Mouse (Mus musculus): ENCODE results near the gene Camkv.

Gene Camkv

DNA sequence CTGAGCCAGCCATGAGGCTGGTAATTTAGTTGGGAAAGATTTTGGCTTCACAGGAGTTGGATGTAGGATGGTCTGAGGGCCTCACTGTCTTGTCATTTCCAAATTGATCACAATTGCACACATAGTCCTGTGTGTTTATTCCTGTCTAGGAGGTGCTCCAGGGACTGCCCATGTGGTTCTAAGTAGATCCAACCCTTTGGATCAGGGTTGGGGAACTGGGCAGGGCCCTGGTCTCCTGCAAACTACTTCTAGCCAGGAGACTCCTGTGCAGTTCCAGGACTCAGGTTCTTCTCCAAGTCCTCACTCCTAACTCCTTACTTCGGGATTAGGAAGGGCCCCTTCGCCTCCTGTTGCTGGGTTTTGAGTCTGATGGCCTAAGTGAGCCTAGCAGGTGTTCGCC is at the start of gene Camkv:
Camkv (plus strand) TSS at position 301 of the 400 bp plus-strand sequence.
- no peak for DNase-seq

DNA sequence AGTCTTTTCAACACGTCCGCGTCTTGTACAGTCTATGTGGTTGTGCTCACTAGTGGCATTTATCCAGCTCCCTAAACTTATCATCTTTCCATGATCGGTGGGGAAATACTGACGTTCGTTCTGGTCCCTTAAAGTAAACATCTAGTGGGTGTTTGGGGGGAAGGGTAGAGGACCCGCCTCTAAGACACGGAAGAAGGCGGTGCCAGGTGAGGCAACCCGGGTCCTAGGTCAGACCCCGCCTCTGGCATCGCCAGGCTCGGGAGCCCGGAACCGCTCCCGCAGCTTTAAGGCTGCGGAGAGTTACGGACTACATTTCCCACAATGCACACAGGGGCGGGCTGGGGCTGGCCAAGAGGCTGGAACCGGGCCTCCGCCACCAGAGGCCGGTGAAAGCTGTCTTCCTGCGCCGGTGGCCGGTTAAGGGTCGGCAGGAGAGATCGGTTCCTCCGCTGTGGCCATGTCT is 47.6 kb upstream of the Camkv start, which contains the start of gene Mon1a:
Mon1a (plus strand) TSS at position 348 of the 463 bp plus-strand sequence.
- DNase-seq, result peak; percentile 90

DNA sequence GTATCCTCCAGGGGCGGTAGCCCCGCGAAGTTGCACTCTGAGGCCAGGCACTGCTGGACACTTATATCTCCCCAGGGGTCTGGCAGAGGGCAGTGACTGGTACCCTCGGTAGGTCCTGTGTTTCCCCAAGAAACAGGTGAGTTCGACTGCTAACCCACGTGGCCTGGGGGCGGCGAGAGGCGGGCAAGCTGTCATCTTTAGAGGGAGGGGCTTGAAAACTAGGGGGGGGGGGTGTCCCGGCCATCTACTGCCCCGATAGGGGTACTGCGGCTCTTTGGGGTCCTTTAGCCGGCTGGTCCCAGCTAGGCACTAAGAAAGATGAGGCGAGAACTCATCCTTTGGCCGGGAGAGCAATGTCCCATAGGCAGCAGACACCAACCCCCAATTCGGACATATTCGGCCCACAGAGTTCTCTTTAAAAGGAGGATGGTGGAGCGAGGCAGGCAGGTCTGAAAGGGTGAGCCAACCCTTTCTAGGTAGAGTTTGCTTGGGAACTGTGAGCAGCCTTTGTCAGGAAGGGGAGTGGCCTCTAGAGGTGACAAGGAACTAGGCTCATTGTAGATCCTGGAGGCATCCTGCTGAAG is 47.1 kb upstream of the Camkv start:
- DNase-seq, result no peak

DNA sequence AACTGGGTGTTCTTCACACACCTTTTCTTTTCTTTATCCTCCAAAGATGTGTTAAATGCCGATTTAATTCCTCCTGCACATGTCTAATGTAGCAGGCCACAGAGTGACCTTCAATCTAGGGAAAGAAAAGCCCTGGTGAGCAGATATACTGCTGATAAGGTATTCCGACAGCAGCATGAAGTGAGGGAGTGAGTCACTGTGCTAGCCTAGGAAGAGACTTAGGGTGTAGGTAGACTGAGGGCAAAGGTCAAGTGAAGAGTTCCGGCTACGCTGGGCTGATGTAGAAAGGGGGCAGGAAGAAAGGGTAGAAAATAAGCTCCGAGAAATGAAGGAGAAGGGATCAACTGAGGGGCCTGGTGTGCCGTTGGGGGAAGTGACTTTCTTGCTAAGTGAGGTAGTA is 45.2 kb upstream of the Camkv start:
- no peak for DNase-seq

DNA sequence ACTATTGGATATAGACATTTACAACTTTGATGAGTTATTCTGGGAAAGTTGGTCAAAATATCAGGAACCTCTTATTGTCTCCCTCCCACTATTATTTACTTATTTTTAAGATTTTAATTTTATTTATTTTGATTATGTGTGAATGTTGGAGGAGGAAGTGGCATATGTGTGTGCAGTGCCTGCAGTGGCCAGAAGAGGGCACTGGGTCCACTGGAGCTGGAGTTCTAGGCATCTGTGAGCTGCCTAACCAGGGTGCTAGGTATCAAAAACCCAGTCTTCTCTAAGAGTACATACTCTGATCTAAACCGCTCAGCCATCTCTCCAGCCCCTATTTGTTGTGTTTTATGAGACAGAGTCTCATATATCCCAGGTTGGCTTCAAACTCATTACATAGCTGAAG is 44.5 kb upstream of the Camkv start:
- DNase-seq, result no peak

GRCm38 (mm10) chr9:107898563-107898962 is 36.9 kb upstream of the Camkv start:
- DNase-seq, result no peak

- no peak for DNase-seq
Observed at GRCm38 (mm10) chr9:107899855-107900254, 35.6 kb upstream of the Camkv start.

DNA sequence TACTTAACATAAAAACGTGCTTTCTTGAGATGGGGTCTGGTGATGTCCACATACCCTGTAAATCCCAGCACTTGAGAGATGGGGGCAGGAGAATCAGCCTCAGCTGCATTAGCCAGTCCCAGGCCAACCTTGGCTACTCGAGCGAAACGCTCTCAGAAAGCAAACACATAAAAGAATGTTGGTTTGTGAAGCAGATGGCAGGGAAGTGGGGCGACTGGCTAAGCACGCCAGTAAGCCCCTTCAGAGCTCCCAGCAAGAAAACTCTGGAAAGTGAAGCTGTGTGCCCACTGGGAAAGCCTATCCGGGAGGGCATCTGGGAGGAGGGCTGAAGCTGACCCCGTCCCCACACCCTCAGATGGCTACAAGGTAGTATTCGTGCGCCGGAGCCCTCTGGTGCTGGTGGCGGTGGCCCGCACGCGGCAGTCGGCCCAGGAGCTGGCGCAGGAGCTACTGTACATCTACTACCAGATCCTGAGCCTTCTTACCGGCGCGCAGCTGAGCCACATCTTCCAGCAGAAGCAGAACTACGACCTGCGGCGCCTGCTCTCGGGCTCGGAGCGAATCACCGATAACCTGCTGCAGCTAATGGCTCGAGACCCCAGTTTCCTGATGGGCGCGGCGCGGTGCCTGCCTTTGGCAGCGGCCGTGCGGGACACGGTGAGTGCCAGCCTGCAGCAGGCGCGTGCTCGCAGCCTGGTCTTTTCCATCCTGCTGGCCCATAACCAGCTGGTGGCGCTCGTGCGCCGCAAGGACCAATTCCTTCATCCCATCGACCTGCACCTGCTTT is 34.4 kb upstream of the Camkv start:
- DNase-seq, result peak; percentile 88

DNA sequence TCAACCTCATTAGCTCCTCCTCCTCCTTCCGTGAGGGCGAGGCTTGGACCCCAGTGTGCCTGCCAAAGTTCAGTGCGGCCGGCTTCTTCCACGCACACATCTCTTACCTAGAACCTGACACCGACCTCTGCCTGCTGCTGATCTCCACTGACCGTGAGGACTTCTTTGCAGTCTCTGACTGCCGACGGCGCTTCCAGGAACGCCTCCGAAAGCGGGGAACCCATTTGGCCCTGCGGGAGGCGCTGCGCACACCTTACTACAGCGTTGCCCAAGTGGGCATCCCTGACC is 33.9 kb upstream of the Camkv start:
- DNase-seq, result no peak

DNA sequence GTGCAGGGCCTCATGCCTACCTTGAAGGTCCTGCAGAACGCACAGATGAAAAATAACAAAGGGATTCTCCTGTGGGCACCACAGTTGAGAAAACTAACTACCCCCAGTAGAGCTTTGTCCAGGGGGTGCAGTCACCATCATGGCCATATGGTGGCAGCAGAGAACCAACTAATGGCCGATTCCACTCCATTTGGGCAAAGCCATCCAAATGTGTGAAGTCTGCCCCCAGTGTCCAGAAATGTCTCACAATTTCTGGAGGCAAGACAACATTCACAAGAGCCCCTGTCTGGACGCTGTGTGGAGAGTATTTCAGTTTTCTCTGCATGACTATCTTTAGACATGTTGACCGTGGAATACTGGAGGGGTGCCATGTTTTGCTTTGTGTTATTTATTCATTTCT is 30.7 kb upstream of the Camkv start:
- DNase-seq, result peak; percentile 92

- peak; percentile 52 for DNase-seq
Observed at GRCm38 (mm10) chr9:107906252-107906966, 29.1 kb upstream of the Camkv start, which contains the start of gene Mst1r. Gene Mst1r, plus strand, starts transcription at chr9:107906873.

DNA sequence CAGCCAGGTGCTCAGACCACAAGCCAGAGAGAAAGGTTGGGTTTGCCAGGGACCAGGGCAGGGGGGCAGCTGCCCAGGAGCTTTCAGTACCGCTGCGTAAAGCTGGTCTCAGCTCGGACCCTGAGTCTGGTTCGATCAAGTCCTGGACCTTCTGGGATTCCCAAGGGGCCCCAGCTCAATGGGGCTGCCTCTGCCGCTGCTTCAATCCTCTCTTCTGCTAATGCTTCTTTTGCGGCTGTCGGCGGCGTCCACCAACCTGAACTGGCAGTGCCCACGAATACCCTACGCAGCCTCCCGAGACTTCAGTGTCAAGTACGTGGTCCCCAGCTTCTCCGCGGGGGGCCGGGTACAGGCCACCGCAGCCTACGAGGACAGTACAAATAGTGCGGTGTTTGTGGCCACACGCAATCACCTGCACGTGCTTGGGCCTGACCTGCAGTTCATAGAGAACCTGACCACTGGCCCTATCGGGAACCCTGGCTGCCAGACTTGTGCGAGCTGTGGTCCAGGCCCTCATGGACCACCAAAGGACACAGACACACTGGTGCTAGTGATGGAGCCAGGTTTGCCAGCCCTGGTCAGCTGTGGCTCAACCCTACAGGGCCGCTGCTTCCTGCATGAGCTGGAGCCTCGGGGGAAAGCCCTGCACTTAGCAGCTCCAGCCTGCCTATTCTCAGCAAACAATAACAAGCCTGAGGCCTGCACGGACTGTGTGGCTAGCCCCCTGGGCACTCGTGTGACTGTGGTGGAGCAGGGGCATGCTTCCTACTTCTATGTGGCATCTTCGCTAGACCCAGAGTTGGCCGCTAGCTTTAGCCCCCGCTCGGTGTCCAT is 28.3 kb upstream of the Camkv start:
- no peak for DNase-seq

- DNase-seq, result no peak
Observed at GRCm38 (mm10) chr9:107907801-107908120, 27.7 kb upstream of the Camkv start.

- DNase-seq, result no peak
Observed at GRCm38 (mm10) chr9:107908410-107909158, 26.9 kb upstream of the Camkv start.

DNA sequence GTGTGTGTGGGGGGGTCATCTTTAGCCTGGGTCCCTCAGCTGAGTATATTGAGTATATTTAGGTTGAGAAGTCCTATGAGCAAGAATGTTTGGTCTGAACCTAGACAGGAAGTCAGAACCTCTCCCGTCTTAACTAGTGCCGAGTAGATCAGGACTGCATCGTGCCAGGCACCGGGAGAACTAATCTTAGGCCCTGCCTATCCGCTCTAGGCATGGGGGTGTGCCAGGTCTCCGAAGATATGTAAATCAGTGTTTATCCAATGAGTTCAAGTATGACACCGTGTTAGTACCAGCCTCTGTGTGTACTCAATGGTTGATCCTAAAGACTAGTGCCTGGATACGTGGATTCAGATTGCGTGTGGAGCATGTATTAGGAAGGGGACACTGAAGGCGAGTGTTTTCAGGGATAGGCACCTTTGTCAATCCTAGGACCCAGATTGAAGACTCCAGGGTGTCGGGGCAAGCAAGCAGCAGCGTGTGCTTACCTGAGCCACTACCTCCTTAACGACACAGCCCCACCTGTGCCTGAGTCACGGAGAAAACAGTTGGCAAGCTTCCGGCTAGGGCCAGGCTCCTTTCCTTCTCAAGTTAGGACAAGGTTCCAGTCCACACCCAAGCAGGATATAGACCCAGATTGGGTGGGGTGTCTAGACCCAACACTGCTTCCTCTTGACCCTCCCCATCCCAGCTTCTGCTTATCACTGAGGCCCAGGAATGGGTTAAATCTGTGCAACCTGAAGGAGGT is 25.3 kb upstream of the Camkv start:
- DNase-seq, result no peak

DNA sequence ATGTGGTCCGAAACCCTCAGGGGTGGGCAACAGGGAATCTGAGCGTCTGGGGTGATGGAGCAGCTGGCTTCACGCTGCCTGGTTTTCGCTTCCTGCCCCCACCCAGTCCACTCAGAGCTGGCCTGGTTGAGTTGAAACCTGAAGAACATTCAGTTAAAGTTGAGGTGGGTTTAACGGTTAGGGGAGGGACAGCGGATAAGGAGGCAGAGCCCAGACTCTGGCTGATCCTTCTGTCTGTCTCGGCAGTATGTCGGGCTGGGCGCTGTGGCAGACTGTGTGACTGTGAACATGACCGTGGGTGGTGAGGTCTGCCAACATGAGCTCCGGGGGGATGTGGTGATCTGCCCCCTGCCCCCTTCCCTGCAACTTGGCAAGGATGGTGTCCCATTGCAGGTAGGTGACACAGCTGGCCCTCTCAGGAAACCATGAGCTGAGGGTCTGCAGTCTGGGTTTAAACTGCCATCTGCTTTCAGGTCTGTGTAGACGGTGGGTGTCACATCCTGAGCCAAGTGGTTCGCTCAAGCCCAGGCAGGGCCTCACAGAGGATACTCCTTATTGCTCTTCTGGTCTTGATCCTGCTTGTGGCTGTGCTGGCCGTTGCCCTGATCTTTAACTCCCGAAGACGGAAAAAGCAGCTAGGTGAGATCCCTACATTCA is 20.6 kb upstream of the Camkv start:
- DNase-seq, result no peak

DNA sequence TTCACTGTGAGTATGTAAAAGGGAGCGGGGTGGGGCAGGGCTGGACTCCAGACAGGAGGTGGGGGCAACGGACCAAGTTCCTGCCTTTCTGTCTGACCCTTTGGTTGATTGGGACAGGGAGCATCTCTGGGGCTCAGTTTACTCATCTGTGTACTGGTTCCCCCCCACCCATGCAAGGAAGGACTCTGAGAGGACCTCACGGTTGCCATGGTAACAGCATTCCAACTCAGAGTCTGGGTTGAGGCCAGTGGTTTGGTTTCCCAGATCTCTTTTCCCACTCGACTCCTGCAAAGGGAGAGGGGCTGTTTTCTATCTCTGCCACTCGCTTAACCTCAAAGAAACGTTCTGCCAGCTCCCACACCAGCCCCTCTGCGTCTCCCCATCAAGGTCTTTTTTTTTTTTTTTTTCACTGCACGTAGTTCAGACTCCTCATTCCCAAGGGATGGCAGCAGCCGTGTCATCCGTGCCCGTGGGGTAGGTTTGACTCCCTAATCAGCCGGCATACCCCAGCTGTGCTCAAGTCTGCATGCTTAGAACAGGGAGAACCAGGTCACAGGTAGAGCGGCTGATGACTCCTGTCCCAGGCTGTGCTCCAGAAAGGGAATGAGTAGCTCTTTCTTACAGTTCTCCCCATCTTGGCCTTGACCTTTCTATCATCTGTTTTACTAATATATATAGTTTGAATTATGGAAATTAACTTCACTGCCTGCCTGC is 17.4 kb upstream of the Camkv start:
- DNase-seq, result peak; percentile 63

DNA sequence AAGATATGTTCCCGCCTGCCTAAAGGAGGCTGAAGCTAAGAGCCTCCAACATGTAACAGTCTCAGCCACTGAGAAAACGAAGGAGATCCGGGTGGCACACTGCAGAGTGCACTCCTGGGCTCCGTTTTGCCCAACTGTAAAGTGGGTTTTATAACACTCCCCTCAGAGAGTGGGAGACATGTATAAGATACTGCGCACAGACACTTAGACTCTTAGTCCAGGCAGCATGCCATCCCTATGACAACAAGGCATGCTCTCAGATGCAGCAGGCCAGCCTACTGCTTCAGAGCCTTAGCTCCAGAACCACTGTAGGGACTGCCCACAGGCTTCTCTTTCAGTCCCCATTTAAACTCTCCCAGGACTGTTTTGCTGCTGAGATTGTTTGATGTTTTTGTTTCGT is 16.6 kb upstream of the Camkv start:
- no peak for DNase-seq

- peak; percentile 74 for DNase-seq
Observed at GRCm38 (mm10) chr9:107919441-107919840, 16.0 kb upstream of the Camkv start.

DNA sequence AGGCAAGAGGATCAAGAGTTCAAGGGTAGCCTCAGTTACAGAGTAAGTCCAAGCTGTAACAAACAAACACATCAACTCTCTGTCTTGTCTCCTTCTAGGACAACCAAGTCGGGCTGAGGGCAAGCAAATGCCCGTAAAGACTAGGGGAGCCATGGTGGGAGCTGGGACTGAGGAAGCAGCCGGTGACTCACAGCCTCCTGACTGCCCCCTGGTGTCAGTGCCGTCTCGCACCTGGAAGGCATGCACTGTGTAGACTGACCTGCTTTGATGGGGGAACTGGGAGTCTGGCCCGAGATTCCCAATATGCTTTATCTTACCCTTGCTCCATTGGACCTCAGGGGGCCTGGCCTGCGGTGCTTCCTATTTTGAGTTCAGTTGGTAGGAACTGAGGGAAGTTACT is 12.5 kb upstream of the Camkv start:
- DNase-seq, result peak; percentile 33

Measured in retina, postnatal 1 day (tissue).